Mouse (Mus musculus) CH12.LX (cell line): Measurements from ENCODE around the gene Ubald2.
"Not testable (repeated sequence)": the region's sequence is repeated elsewhere in the genome, so short reads cannot be mapped to it uniquely, and the experiment has no call there.

Experiments
- BHLHE40 ChIP-seq: IDR thresholded peaks from 2 replicates; pipeline ENCODE4 v1.6.1; 2011; ENCODE audit warnings: mild to moderate bottlenecking, low read depth, low read length, improper control_type of control experiment
- CTCF ChIP-seq, 2 experiments: IDR thresholded peaks in 1 of 2; conservative IDR thresholded peaks in 1 of 2; 2 replicates each; pipeline ENCODE4 v1.5.1; 2011 to 2012; ENCODE audit warnings: low read depth in 2 of 2, low read length in 2 of 2, improper control_type of control experiment in 1 of 2, inconsistent platforms in 1 of 2, mild to moderate bottlenecking in 1 of 2, moderate library complexity in 1 of 2
- EP300 ChIP-seq: IDR thresholded peaks from 2 replicates; pipeline ENCODE4 v1.6.1; 2011; ENCODE audit warnings: low read length, improper control_type of control experiment
- HCFC1 ChIP-seq: IDR thresholded peaks from 2 replicates; pipeline ENCODE4 v1.6.1; 2012; ENCODE audit warnings: low read depth, mild to moderate bottlenecking, inconsistent platforms, low read length, improper control_type of control experiment
- JUND ChIP-seq: conservative IDR thresholded peaks from 2 replicates; pipeline ENCODE4 v1.6.1; 2011; ENCODE audit warnings: low read depth, low read length, improper control_type of control experiment
- KAT2A ChIP-seq: IDR thresholded peaks from 2 replicates; pipeline ENCODE4 v1.6.1; 2012; ENCODE audit warnings: low read length, improper control_type of control experiment, inconsistent platforms; ENCODE audit not compliant: insufficient replicate concordance
- MEF2A ChIP-seq: IDR thresholded peaks from 2 replicates; pipeline ENCODE4 v1.6.1; 2014; ENCODE audit warnings: low read depth, mild to moderate bottlenecking, inconsistent platforms, low read length, improper control_type of control experiment, borderline replicate concordance
- POLR2A ChIP-seq: IDR thresholded peaks from 2 replicates; pipeline ENCODE4 v1.6.1; 2011; ENCODE audit warnings: low read depth, mild to moderate bottlenecking, improper control_type of control experiment, low read length
- POLR2AphosphoS2 ChIP-seq: IDR thresholded peaks from 2 replicates; pipeline ENCODE4 v1.6.1; 2011; ENCODE audit warnings: low read depth, low read length, improper control_type of control experiment
- SIN3A ChIP-seq: IDR thresholded peaks from 2 replicates; pipeline ENCODE4 v1.6.1; 2012; ENCODE audit warnings: low read length, improper control_type of control experiment, inconsistent platforms
- USF1 ChIP-seq: IDR thresholded peaks from 2 replicates; pipeline ENCODE4 v1.6.1; 2014; ENCODE audit warnings: low read depth, mild to moderate bottlenecking, inconsistent platforms, low read length, improper control_type of control experiment

GRCm38 (mm10) chr11:116426328-116426727 is 7.6 kb upstream of the Ubald2 start:
- TF ChIP-seq JUND; POLR2AphosphoS2; CTCF (conservative IDR thresholded peaks at IDR 0.05 in 1 of 2, IDR thresholded peaks at IDR 0.05 in 1 of 2; ENCODE audit: low read depth in 2 of 2, low read length in 2 of 2); HCFC1; POLR2A; USF1; MEF2A; SIN3A; KAT2A; EP300; BHLHE40: not testable (repeated sequence)
